Mouse (Mus musculus): ENCODE results near the gene Gm21866. TPM values are rescaled to one million over a fixed set of nuclear protein-coding genes. Genes with fewer than 3 reads are reported as not detected.
"Not testable (repeated sequence)": the region's sequence is repeated elsewhere in the genome, so short reads cannot be mapped to it uniquely, and the experiment has no call there.

Gm21866 gene
- not detected in 2 replicates for total RNA-seq (2014; rRNA removed; ENCODE audit: low replicate concordance)
- not detected in 2 replicates for polyA plus RNA-seq (2015; fragmentation: Nextera tagmentation; extraction: Ambion mirVana)

DNA sequence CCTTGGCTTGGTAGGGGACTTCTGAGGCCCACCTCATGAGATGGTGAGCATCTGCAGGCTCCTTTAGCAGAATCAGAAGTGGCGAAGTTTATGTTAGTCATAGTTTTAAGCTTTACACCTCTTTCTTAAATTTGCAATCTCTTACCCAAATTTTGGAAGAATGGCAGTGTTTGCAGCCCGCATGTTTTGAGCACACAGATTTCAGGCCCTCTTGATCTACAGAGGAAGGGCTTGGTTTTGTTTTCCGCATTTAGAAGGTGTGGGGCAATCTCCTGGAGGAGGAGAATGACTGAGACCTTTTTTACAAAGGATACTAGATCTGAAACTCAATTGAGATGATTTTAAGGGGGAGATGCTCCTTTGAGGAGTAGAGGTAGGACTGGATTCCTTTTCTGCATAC lies at the start of gene Gm21866:
Gene Gm21866, minus strand, starts transcription at position 101 of the 400 bp plus-strand sequence.
- H3K27me3 ChIP-seq (ENCODE audit: control insufficient read depth, insufficient read depth, low read length); H3K4me1 ChIP-seq (ENCODE audit: control insufficient read depth, insufficient read depth); ATAC-seq (ENCODE audit: insufficient read depth, low read depth); H3K9me3 ChIP-seq (replicated peaks; ENCODE audit: control insufficient read depth, low read length); H3K4me3 ChIP-seq (ENCODE audit: low read depth, low read length); H3K36me3 ChIP-seq (replicated peaks; ENCODE audit: control insufficient read depth, insufficient read depth, low read length); H3K9ac ChIP-seq (replicated peaks; ENCODE audit: low read depth, low read length); H3K4me2 ChIP-seq (ENCODE audit: low read depth, low read length); H3K27ac ChIP-seq (ENCODE audit: low read depth); DNase-seq (ENCODE audit: low spot score): not testable (repeated sequence)
- 40% methylated on average over 1 of the region's 3 CpGs for WGBS

DNA sequence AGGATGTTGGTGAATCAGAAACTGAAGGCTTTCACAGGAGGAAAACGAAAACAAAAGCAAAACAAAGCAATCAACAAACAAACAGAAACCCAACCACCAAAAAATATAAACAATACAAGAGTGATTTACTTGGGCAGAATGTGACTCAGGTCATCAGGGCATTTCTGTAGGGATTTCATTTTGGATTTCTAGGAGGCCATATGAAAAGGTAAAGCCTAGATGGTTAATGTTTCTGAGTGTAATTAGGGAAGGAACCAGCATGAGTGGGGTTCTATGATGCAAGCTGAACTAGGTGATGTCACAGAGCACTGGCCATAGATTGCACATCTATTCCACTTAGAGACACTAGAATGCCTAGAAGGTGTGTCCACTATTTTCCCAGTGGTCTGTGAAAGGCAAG lies 28.3 kb upstream of the Gm21866 start, which contains the start of gene Gm20773:
Gene Gm20773, plus strand, starts transcription at position 301 of the 400 bp plus-strand sequence.
- not testable (repeated sequence) for H3K27me3 ChIP-seq (ENCODE audit: control insufficient read depth, insufficient read depth, low read length); H3K4me2 ChIP-seq (ENCODE audit: low read depth, low read length); H3K27ac ChIP-seq (ENCODE audit: low read depth); ATAC-seq (ENCODE audit: insufficient read depth, low read depth); H3K4me1 ChIP-seq (ENCODE audit: control insufficient read depth, insufficient read depth); H3K36me3 ChIP-seq (replicated peaks; ENCODE audit: control insufficient read depth, insufficient read depth, low read length); DNase-seq (ENCODE audit: low spot score); H3K9me3 ChIP-seq (replicated peaks; ENCODE audit: control insufficient read depth, low read length); H3K4me3 ChIP-seq (ENCODE audit: low read depth, low read length); H3K9ac ChIP-seq (replicated peaks; ENCODE audit: low read depth, low read length)
- no CpG with 5 or more reads among the region's 1 CpGs for WGBS

Other genes starting within 250 kb of the Gm21866 start
- not detected in 2 replicates for gene Gm21828, start 241.7 kb downstream of the Gm21866 start, total RNA-seq (2014; rRNA removed; ENCODE audit: low replicate concordance)
- not detected in 2 replicates for gene Gm21828, start 241.7 kb downstream of the Gm21866 start, polyA plus RNA-seq (2015; fragmentation: Nextera tagmentation; extraction: Ambion mirVana)
- not detected in 2 replicates for gene Gm21440, start 213.2 kb downstream of the Gm21866 start, total RNA-seq (2014; rRNA removed; ENCODE audit: low replicate concordance)
- gene Gm21440, start 213.2 kb downstream of the Gm21866 start, polyA plus RNA-seq (2015; fragmentation: Nextera tagmentation; extraction: Ambion mirVana), result not detected in 2 replicates
- not detected in 2 replicates for gene Gm21454, start 213.1 kb downstream of the Gm21866 start, total RNA-seq (2014; rRNA removed; ENCODE audit: low replicate concordance)
- gene Gm21454, start 213.1 kb downstream of the Gm21866 start, polyA plus RNA-seq (2015; fragmentation: Nextera tagmentation; extraction: Ambion mirVana), result not detected in 2 replicates
- gene Gm21725, start 116.5 kb downstream of the Gm21866 start, total RNA-seq (2014; rRNA removed; ENCODE audit: low replicate concordance), result not detected in 2 replicates
- gene Gm21725, start 116.5 kb downstream of the Gm21866 start, polyA plus RNA-seq (2015; fragmentation: Nextera tagmentation; extraction: Ambion mirVana), result not detected in 2 replicates
- gene Gm20773, start 28.4 kb upstream of the Gm21866 start, total RNA-seq (2014; rRNA removed; ENCODE audit: low replicate concordance), result not detected in 2 replicates
- not detected in 2 replicates for gene Gm20773, start 28.4 kb upstream of the Gm21866 start, polyA plus RNA-seq (2015; fragmentation: Nextera tagmentation; extraction: Ambion mirVana)

All from heart, postnatal 0 days (tissue).